Mouse (Mus musculus): Measurements from ENCODE around the gene Prpf4.

The Prpf4 gene

GRCm38 (mm10) chr4:62408601-62409282 lies at the start of gene Prpf4, which contains the start of gene Cdc26:
Prpf4 (plus strand) TSS chr4:62408797.
Cdc26 (minus strand) TSS chr4:62408642.
- DNase-seq = peak; percentile 91 to 94

DNA sequence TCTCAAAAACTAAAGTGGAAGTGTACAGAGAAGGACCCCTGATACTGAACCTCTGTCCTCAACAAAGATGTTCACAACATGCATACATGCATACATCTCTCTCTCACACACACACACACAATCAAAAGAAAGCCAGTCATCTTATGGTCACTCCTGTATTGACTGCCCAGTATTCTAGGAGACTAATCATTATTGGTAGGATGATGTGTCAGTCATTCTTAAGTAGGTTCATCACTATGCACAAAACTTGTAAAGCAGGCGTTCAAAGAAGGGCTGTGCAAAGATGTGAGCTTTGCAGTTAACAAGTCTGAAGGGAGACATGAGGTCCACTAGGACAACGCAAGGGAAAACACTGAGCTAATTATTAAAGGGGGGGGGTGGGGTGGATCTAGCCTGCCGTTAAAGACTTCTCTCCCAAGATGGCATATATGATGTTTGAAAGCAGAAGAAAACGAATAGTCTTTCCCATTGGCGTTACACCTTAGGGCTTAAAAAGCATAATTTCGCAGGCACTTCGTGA lies 49.3 kb upstream of the Prpf4 start:
- DNase-seq = no peak

- DNase-seq = peak; percentile 87 to 93
Measured at GRCm38 (mm10) chr4:62360088-62360804, 48.4 kb upstream of the Prpf4 start, which contains the start of the genes Fkbp15 and Slc31a1. Fkbp15 (minus strand) TSS chr4:62360548. Slc31a1 (plus strand) TSS chr4:62360727.

GRCm38 (mm10) chr4:62360805-62361455 lies 47.7 kb upstream of the Prpf4 start:
- no peak for DNase-seq

DNA sequence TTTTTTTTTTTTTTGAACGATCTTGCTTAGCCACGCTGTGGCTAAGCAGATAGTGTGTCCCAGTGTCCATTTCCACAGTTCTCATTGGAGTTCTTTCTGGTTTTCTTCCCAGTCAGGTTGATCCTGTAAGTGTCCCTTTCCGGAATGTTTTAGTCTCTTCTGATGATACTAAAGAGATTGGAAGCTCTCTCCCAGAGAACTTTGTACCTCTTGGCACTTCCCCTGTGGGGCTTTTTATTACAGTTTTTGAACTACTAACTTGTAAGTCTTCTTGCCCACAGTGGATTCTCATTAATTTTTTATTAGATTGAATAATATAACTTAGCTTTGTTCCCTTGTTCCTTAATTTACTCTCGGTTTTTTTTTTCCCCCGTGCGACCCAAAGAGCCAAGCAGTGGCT lies 47.0 kb upstream of the Prpf4 start:
- no peak for DNase-seq

GRCm38 (mm10) chr4:62361997-62362396 lies 46.6 kb upstream of the Prpf4 start:
- DNase-seq = no peak

- no peak for DNase-seq
Measured at GRCm38 (mm10) chr4:62362437-62362836, 46.2 kb upstream of the Prpf4 start.

DNA sequence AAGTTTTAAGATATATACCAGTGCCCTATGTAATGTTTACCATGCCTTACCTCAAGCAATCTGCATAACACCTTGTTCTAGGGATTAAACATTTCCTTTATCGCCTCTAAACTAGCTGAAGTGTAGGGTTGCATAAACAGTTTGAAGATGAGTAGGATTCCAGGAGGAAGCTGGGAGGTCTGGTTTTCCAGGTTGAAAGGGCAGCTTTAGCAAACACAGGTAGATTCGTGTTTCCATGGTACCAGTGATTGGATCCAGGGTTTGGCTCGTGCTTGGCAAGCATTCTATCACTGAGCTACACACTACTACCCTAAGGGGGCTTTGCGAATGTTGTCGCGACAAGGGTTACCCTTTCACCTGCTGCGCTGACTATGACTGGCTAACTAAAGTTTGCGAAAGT lies 44.3 kb upstream of the Prpf4 start:
- DNase-seq = no peak

DNA sequence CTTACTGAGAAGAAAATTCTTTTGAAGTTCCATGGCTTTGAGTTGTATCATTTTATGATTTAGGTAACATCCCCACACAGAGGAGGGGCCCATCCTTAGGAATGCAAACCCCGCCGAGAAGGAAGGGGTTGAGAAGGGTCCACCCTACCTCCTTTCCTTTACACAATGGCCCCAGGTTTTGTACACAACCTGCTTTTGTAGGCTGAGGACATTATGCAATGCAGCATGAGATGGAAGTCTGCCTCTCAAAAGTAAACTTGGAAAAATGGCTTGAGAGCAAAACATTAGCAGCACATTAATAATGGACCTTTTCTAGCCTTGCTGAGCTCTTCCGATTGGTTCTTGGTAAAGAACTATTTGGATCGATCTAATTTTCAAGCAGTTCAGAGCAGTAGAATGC lies 42.3 kb upstream of the Prpf4 start:
- no peak for DNase-seq

DNA sequence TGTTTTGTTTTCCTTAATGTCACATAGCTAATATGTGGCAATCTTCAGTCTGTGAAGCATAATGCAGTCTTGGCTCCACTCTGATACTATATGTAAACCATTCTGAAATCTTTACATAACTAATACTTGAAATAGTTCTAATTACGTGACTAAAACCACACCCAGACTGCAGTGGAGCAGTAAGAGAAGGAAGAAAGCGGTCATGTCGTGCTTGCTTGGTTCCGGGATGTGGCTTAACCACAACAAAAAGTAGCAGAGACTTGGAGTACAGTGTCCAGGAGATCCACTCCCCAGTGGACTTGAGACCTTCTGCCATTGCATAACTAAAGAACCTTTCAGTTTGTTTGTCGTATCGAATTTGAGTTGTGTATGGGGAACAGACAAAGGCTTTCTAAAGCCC lies 41.0 kb upstream of the Prpf4 start:
- DNase-seq = no peak

- DNase-seq = no peak
Measured at GRCm38 (mm10) chr4:62369091-62369490, 39.5 kb upstream of the Prpf4 start.

GRCm38 (mm10) chr4:62372410-62372809 lies 36.2 kb upstream of the Prpf4 start:
- DNase-seq = no peak

GRCm38 (mm10) chr4:62372818-62373520 lies 35.6 kb upstream of the Prpf4 start:
- no peak for DNase-seq

DNA sequence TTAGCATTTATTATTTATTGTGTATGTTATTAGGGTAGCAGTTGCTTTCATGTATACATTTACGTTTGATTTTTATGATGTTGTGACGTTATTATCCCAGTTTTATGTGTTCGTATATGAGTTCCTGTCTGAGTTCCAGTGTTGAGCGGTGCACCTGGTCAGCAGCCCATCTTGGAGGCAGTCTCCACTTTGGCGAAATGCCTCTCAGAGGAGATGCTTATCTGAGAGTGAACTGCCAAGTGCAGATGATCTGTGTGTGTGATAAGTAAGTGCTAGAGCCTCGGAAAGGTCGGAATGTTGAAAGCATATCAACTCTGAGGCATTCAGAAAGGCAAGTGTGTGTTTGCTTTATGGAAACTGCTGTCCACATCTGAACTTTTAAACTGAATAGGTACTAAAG lies 34.9 kb upstream of the Prpf4 start:
- DNase-seq = no peak

DNA sequence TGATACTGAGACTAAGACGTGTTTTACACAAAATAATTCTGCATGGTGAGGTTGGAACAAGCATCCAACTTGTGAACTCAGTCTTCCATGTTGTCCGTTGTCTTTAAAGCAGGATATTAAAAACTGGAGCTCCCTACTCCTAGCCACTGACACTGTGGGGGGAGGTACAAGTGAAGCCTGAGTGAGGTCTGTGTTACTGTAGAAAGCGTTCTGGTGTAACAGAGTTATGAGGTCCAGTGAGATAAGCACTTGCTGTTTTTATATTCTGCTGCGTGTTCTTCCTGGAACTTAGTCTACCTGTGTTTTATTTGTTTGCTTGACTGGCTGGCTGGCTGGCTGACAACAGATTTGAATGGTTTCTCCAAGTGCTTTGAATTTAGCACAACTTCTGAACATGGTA lies 34.3 kb upstream of the Prpf4 start:
- no peak for DNase-seq

- DNase-seq = no peak
Measured at GRCm38 (mm10) chr4:62376123-62376522, 32.5 kb upstream of the Prpf4 start.

- no peak for DNase-seq
Measured at GRCm38 (mm10) chr4:62379724-62380381, 28.7 kb upstream of the Prpf4 start.

- no peak for DNase-seq
Measured at GRCm38 (mm10) chr4:62383207-62383606, 25.4 kb upstream of the Prpf4 start.

GRCm38 (mm10) chr4:62383752-62384151 lies 24.8 kb upstream of the Prpf4 start:
- DNase-seq = no peak

- DNase-seq = no peak
Measured at GRCm38 (mm10) chr4:62384159-62384558, 24.4 kb upstream of the Prpf4 start.

DNA sequence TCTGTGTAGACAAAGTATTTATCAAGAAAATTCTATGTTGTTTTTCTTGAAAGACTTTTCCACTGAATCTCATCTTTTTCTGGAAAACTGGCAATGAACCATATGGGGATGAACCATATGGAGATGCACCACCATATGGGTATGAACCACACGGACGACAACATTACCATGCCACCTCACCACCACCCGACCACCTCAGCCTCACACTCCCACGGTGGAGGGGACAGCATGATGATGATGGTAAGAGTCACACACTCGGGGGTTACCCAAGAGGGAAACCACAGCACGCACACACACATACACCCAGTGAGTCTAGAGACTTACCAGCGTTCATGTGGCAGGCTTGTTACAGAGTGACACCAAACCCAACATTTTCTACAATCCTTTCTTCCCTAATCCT lies 23.2 kb upstream of the Prpf4 start:
- DNase-seq = no peak
